Mouse (Mus musculus) mouse trophoblast stem cell (cell line): Measurements from ENCODE around the gene Pacsin3.

Source experiments
- in situ Hi-C, 2 experiments: fragments of 300-500 bp; cut with MseI, MboI; formaldehyde crosslinking; loops; 2 replicates in 1 of 2; 3 replicates in 1 of 2; pipeline ENCODE4 v1.15.1; 2025

The Pacsin3 gene

DNA sequence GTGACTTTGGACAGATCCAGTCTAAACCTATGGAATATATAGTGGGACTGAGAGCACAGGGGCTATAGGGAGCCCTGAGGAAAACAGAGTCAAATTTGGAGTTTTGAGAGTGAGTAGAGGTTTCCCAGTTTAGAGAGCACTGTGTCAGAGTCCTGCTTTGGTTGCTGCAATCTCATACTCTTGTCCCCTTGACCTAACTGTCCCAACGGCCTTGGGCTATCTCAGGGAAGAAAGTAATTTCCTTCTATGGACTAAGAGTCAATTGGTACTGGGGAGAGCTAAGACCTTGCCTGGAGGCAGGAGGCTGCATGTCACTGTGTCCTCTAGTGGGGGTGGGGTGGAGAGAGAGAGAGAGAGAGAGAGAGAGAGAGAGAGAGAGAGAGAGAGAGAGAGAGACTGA lies 3.1 kb downstream of the Pacsin3 start:
- in situ Hi-C loops, result no loop called here

DNA sequence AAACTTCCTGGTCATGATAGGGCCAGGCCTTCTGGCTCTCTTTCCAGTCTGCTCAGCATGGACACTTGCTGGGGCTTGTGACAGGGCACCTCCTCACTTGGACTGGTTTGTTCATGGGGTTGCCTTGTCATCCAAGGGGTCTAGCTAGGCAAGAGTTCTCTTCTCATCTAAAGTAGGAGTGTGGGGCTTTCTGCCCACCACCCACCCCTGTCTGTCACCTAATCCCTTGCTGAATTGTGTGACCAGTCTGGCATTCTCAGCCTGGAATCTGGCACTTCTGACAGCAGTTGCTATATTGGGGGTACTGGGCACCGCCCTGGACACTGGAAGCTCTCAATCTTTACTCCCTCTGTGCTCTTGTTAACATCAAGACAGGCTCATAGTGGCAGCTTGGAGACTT lies 3.7 kb downstream of the Pacsin3 start:
- in situ Hi-C loops, result no loop called here

DNA sequence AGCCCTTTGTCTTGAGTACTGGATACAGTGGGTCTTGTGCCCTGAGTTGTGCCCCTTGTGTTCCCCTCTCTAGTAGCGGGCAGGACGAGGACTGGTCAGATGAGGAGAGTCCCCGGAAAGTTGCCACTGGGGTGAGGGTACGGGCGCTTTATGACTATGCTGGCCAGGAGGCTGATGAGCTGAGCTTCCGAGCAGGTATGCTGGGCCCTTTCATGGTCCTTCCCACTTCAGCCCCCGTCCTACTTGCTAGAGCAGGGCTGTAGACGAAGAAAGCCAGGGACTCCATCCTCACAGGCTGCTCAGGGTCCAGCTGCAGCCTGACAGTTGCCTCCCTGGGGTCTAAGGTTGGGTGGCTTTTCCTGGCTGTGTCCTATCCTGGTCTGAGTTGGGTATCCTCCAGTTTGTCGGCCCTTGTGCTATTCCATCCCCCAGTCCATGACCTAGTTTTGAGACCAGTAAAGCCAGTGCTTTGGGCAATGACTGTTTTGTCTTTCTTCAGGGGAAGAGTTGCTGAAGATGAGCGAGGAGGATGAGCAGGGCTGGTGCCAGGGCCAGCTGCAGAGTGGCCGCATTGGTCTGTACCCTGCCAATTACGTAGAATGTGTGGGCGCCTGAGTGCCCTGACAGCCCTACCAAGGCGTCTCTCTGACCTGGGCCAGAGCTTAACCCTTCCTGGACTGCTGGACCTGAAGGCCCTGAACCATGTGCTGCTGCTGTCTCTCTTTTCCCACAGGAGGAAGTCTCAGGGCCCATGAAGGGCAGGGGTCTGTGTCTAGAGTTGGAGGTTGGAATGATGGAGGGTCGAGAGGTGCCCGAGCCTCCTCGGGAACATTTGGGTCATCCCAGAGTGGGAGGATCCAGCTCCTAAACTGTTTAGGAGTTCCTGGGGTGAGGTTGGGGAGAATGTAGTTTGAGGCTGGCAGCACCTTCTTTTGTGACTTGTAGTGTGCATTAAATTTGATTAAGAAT lies 8.2 kb downstream of the Pacsin3 start:
- in situ Hi-C loops, result no loop called here

DNA sequence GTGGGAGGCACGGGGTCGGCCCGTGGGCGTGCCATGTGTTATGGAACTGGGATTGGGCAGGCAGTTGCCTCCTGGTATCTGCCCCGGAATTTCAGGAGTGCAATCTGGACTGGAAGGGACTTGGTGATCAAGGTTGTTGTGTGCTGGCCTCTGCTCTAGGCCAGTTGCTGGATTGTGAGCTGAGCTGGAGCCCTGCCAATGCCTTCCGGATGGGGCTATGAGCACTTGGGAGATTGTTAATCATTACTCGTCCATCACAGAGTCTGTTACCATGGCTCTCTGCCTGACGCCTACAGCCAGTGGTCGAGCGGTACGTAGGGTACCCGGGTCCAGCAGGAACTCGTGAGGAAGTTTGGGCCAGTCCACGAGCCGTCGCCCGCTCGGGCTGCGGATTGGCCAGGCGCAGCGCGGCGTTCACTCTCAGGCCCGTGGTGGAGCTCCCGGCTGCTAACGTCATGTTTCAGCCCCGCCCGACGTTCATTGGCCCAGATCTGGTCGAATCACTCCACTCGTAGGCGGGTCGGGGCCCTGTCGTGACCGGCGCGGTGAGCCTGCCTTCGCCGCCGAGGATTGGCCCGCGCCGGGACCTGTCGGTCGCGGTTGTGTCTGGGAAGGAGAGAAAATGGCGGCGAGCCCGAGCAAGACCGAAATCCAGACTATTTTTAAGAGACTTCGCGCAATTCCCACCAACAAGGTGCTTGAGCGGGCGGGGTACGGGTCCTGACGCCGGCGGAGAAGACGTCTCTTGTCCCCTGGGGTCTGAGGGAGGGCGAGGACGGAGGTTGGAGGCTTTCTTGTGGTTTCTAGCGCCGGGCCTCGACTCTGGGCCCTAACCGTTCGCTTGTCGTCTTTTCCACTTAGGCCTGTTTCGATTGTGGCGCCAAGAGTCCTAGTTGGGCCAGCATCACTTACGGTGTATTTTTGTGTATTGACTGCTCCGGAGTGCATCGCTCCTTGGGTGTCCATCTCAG lies 9.2 kb downstream of the Pacsin3 start, which contains the start of gene Arfgap2:
Arfgap2 (plus strand) TSS at position 264 of the 971 bp plus-strand sequence.
- in situ Hi-C loops, result no loop called here

DNA sequence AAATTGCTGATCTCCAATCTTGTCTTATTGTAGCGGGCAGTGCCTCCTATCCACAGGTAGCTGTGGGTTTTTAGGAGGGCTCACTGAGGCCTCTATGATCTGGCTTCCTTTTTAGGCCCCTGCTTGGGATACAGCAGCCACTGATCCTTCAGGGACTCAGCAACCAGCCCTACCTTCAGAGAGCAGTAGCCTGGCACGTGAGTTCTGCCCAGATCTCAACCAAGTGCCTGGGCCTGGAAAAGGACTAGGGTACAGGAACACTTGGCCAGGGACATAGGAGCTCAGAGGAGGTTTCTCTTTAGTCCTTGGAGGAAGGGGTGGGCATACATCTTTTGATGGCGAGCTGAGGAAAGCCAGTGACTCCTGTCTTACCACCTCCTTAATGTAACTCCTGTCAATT lies 12.3 kb downstream of the Pacsin3 start:
- in situ Hi-C loops, result no loop called here

DNA sequence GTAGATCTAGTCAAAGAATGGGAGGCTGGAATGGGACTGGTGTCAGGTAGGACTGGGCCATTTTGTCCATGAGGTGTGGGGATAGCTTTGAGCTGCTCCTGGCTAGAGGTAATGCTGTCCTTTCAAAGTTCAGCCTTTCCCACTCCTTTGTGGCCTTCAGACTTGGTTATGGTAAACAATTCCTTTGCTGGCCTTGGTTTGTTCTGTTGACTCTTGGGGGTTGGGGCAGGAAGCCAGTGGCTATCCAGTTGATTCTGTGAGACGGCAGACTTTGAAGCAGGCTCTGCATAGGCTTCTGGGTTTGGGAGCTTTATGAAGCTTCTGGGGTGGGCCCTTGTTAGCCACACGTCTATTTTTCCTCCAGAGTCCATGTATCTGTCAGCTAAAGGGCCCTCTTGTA lies 13.0 kb downstream of the Pacsin3 start:
- in situ Hi-C loops, result no loop called here

DNA sequence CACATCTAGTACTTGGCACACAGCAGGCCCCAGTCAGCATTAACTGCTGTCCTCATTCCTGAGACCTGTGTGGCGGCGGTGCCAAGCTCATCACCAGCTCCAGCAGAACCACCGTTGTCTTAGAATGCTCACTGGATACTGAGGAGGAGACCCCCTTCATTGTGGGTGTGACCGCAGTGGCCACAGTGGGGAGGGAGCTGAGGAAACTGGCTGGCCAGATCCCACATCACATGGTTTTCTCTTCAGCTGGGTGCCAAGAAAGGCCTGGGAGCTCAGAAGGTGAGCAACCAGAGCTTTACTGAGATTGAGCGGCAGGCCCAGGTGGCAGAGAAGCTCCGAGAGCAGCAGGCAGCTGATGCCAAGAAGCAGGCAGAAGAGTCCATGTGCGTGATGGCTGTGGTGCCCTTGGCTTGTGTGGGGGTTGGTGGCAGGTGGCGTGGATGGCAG lies 14.0 kb downstream of the Pacsin3 start:
- in situ Hi-C loops, result no loop called here

DNA sequence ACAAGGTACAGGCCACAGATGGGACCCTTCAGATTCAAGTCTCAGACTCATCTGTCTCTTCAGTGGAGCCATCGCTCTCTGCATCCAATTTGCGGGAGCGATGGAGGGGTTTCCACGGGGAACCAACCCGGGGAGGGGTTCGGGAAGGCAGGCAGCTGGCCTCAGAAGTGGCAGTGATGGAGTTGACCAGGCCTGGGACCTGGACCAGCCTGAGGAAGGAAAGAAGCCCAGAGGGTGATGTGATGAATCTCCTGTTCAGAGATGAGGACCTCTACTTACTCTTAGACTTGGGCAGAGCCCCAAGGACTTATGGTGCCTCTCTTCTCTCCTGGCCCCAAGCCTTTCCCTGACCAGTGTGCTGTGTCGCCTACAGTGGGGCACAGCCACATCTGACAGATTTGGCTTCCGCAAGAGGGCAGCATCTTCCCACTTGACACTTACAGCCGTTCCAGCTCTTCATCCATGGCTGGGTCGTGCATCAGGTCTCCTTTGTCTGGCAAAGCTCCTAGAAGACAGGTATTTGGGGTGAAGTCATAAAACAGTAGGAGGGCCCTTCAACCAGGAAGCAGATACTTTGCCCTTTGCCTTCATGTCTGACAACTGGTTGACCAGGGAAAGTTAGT lies 23.1 kb downstream of the Pacsin3 start:
- in situ Hi-C loops, result no loop called here

DNA sequence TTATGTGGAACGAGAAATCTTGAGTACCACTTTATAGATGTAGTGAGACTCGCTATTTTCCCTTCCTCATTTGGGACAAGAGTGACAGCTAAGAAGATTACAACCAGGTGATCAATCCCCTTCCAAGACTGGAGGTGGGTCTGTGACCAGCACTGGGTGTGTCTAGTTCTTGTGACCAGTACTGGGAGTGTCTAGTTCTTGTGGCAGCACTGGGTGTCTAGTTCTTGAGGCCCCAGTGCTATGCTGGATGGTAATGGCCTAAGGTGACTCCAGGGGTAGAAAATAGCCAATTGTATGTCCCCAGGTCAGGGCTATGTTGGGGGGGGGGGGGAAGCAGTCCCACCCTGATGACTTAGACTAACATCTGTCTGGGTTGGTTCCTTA lies 23.6 kb downstream of the Pacsin3 start:
- in situ Hi-C loops, result no loop called here

DNA sequence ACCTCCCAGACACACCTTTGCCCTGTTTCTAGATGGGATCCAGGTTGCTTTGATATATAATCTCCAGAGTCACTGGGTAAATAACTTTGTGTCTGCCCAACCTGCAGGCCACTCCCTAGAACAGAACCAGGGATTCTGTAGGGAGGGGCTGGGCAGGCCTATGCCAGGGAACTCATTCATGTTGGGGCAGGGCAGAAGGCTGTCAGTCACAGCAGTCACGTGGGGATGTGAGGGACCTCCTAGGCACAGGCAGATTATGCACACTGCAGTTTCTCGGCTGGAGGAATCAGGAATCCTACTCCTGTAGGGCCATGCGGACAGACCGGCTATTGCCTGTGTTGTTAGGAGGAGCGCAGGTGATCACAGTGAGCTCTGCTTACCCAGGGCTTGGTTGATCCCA lies 25.6 kb downstream of the Pacsin3 start:
- in situ Hi-C loops, result no loop called here

DNA sequence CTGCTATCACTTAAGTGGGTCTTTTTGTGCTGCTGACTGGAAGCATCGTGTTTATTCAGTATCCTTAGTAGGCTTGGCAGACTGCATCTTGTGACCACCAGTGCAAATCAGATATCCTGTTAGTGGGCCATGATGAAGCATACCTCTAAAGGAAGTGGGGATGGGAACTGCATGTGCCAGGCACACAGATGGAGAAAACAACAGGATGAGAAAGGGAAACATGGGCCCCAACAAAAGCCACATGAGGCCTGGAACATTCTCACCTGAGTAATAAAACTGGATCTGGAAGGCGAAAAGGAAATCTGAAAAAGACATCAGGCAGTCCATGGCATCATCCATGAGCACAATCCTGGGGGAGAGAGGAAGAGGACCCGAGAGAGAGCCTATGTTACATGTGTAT lies 28.2 kb downstream of the Pacsin3 start:
- in situ Hi-C loops, result no loop called here

DNA sequence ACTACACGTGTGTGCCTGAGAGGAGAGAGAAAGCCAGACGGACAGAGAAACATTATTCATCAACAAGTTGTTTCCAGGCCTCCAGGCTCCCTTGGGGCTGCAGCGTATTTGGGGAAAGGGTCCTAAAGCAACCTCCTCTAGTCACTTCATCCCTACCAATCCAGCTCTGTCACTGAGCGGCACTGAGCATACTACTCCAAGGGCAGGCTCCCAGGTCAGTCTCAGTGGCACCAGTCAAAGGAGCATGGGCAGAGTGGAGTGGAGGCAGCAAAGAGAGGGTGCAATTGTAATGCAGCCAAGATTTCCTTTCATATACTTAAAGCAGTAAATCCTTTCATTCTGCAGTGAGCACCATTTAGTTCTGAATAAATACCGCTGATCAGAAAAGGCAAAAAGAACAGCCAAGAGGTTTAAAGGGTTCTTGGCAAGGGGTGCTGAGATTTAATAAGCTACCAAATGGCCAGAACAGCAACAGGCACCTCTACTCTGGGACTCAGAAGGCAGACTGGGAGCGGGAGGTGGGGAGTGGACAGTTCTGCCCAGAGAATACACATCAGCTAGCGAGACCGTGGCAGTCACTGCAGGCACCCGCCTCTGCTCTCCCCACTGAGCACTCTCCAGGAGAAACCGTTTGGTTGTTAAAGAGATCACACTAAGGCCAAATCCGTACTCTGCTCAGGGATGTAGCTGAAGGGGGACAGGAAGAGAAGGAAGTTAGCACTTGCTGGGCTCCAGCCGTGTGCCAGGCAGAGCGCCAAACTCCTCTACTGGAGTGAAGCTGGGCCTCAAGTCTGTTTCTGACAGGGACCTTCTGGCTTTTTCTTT lies 28.8 kb downstream of the Pacsin3 start:
- in situ Hi-C loops, result loop anchor here (5.0 kb wide), 1 partner anchor 198 kb away; no protein-coding TSS in a partner anchor

DNA sequence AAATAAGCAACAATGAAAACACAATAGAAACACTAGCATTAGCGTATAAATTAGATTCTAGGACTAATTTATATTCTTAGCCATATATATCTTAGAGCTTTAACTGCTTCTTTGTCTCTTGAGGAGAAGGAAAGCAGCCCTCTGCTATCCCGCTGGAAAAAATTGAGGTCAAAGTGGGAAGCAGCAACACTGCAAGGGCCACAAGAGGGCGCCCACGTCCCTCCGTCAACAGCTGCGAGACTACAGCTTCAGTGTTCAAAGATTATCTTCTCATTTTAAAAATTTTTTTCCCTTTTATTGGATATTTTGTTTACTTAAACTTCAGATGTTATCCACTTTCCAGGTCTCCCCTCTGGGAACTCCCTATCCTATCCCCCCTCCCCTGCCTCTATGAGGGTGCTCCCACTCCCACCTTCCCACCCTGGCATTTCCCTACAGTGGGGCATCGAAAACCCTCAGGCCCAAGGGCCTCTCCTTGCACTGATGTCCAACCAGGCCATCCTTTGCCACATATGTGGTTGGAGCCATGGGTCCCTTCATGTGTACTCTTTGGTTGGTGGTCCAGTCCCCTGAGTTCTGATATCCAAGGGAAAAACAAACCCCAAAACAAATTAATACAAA lies 30.2 kb downstream of the Pacsin3 start:
- in situ Hi-C loops, result loop anchor here (5.0 kb wide), 1 partner anchor 196 kb away; no protein-coding TSS in a partner anchor

DNA sequence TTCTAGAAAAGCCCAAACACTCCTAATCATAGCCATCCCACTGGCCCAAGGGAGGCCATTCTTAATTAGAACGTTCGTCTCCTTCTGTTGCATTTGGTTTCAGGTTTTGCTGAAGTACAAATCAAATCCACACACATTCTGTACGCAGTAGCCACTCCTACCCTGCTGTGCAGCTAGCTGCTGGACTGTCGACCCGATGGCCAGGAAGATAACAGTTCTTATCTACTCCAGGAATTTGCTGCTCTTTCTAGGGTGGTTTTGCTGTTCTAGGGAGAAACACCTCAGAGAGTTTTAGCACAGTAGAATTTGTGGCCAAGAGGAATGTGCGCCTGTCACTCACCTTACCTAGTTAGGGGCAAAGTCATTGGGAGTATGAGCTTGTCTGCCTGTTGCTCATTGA lies 31.8 kb downstream of the Pacsin3 start:
- in situ Hi-C loops, result loop anchor here (5.0 kb wide), 1 partner anchor 195 kb away; no protein-coding TSS in a partner anchor

DNA sequence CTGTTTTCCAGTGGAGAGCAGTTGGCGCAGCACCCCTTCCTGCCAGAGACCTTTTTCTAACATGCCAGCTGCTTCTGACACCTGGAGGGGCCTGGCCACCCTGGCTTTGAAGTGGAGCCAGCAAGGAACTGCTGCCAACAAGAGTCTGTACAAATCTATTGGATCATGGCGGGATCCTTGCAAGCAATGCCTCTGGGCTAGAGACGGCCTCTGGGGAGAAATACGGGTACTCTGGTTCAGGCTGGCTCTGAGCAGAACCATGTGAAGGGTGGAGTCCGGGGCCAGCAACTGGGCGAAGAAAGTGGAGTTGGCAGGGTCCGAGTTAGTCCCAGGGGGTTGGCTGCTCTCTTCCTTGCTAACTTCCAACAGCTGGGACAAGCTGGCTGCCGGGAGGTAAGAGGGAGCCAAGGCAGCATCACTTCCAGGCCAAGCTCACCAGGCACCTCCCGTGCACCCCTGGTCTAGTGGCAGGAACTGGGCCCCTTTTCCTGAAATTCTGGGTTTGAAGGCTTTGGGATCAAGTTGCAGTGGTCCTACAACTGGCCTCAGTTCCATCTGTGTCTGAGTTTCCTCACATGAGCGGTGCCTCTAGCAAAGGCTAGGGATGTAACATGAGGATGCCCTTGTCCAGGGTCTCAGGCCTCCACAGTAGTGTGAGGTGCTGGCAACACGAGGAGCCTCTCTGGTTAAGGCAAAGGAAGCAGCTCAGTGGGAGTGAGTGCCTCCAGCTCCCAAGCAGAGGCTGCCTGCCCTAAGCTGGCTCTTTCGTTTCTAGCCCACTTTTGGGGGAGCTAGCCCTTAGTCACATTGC lies 35.6 kb downstream of the Pacsin3 start:
- in situ Hi-C loops, result no loop called here

DNA sequence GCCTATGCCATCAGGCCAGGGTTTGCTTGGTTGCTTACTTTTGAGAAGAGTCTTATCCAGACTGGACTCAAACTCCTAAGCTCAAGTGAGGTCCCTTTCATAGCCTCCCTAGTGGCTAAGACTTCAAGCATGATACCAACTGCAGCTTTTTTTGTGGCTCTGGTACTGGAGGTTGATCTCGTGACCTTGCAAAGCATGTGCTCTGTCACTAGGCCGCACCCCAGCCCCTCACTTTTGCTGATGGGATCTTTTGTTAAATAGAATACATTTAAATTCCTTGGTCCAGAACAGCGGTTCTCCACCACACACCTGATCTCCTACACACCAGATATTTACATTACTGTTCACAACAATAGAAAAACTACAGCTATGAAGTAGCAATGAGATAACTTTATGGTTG lies 38.5 kb downstream of the Pacsin3 start:
- in situ Hi-C loops, result no loop called here

DNA sequence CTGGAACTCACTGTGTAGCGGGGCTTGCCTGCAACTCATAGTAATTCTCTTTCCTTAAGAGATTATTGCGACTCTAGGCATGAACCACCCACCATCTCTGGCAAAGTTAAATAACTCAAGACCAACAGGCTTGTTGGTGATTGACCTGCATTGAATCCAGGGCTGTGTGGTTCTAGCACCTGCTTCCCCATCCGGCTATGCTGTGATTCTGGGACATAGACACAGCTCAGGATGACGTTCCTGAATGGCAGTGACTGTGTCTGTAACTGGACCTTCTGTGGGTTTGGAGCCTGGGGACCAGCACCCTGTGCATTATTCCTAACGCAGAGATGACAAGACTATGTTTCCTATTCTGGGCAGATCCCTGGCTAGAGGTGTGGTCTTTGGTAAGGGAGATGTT lies 40.1 kb downstream of the Pacsin3 start:
- in situ Hi-C loops, result no loop called here

DNA sequence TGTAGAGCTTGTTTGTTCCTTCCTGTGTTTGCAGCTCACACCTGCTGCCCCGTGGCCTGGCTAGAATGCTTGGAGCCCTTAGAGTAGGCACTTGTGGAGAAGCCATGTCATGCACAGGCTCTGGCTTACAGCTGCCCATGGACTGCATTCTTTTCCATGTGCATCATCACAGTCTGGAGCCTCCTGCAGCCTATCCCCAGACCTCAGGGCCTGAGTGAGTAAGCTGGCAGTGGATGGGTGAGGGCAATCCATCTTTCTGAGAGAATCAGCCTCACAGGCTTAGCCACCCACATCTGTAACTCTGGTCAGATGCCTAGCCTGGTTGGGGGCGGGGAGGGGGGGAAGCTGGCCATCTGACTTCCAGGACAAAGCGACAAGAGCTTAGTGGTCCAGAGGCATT lies 43.4 kb downstream of the Pacsin3 start:
- in situ Hi-C loops, result no loop called here

DNA sequence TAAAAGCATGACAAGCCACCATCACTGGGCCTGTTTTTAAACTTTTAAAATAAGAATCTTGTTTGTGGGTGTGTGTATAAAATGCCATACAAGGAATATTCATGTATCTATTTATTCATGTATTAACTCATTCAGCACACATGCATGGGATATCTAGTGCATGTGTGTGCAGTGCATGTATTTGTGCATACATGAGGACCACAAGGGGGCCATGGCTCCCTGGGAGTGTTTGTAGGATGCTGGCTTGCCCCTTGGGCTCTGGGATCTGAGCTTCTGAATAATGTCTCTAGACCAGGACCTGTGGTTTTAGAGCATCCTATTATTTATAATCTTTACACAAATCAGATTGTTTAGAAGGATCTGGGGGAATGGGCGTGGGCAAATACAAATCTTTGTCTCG lies 45.0 kb downstream of the Pacsin3 start:
- in situ Hi-C loops, result no loop called here
